Mouse (Mus musculus) liver, adult 2 months (tissue): ENCODE results near the gene Dst. TPM values are rescaled to one million over a fixed set of nuclear protein-coding genes. Genes with fewer than 3 reads are reported as not detected.

Experiments
- DNase-seq: peaks from one replicate; pipeline ENCODE4 v3.0.0-alpha.2; 2011; ENCODE audit warnings: low read depth, low spot score; ENCODE audit errors: extremely low read depth
- H3K27ac ChIP-seq: fragments of 200-500 bp; replicated peaks from 2 replicates; pipeline ENCODE4 v1.5.1; 2012; ENCODE audit warnings: low read depth, mild to moderate bottlenecking, control low read depth, inconsistent platforms, low read length; ENCODE audit not compliant: insufficient read depth
- H3K27me3 ChIP-seq: fragments of 200-500 bp; 2 replicates; pipeline ENCODE4 v1.6.1; 2012; ENCODE audit warnings: mild to moderate bottlenecking, moderate library complexity, low read length, inconsistent platforms; ENCODE audit not compliant: control insufficient read depth, insufficient read depth
- H3K36me3 ChIP-seq: fragments of 200-500 bp; 2 replicates; pipeline ENCODE4 v1.6.1; 2012; ENCODE audit warnings: low read length, inconsistent platforms; ENCODE audit not compliant: control insufficient read depth, insufficient read depth
- H3K4me1 ChIP-seq: fragments of 200-500 bp; 2 replicates; pipeline ENCODE4 v1.6.1; 2011; ENCODE audit warnings: low read length; ENCODE audit not compliant: control insufficient read depth, insufficient read depth
- H3K4me3 ChIP-seq: fragments of 200-500 bp; 2 replicates; pipeline ENCODE4 v1.5.1; 2011; ENCODE audit warnings: low read depth, mild to moderate bottlenecking, control low read depth, low read length, moderate library complexity; ENCODE audit not compliant: insufficient read depth
- H3K79me2 ChIP-seq: fragments of 200-500 bp; 2 replicates; pipeline ENCODE4 v1.6.1; 2012; ENCODE audit warnings: inconsistent platforms, mild to moderate bottlenecking, low read length, moderate library complexity; ENCODE audit not compliant: control insufficient read depth, insufficient read depth
- H3K9ac ChIP-seq: fragments of 200-500 bp; 2 replicates; pipeline ENCODE4 v1.6.1; 2012; ENCODE audit warnings: low read depth, mild to moderate bottlenecking, control low read depth, inconsistent platforms, low read length
- CTCF ChIP-seq: fragments of 200-500 bp; IDR thresholded peaks from 2 replicates; pipeline ENCODE4 v1.5.1; 2011; ENCODE audit warnings: low read depth, low read length, control low read depth
- POLR2A ChIP-seq: fragments of 200-500 bp; IDR thresholded peaks from 2 replicates; pipeline ENCODE4 v1.6.1; 2011; ENCODE audit warnings: low read length, control low read depth; ENCODE audit not compliant: insufficient read depth; ENCODE audit errors: extremely low read depth
- WGBS: fragments of 180-500 bp; shearing (Covaris S2); methylation state at CpG from one replicate; pipeline ENCODE4 v1.1.7; 2018; 5-methylcytosine and 5-hydroxymethylcytosine counted together
- polyA plus RNA-seq: library from polyadenylated mRNA; depleted of rRNA; stranded (reverse); fragments of >200 nt; gene quantifications from 2 replicates; pipeline ENCODE4 v1.2.3, GENCODE M21; 2012
- total RNA-seq: library from RNA; depleted of rRNA; stranded (reverse); fragments of >200 nt; gene quantifications from 2 replicates; pipeline ENCODE4 v1.2.3, GENCODE M21; 2014

Dst gene
- total and polyA plus RNA-seq, 2 experiments = 10.5 to 53.6 TPM

DNA sequence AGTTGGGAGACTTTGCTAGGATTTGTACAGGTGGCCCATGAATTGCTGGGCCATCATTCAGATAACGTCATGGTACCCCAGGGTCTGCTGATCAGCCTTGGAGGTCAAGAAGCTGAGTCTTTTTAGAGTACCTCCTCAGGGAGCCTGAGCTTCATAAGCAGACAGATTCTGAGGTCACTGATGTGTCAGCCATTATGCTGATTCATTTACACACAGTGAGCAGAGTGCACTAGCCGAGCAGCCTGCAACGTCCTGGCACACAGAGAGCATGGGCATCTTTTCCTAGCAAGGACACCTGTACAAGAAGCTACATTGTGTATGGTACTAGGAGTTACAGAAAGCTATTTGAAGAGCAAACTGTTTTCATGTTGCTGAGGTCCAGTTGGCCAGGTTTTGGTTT is 134.3 kb downstream of the Dst start:
- DNase-seq = no peak
- Histone ChIP-seq H3K4me1 (no peaks in the 10 kb centered on the region), H3K4me3 (no peak overlapping the region), H3K27me3 (no peaks in the 10 kb centered on the region), H3K79me2 (no peaks in the 10 kb centered on the region), H3K27ac (no peak overlapping the region), H3K9ac (no peak overlapping the region), H3K36me3 (no peaks in the 10 kb centered on the region)
- WGBS = 74% methylated on average over 3 of the region's 3 CpGs
- TF ChIP-seq POLR2A (no peak), CTCF (no peak)

DNA sequence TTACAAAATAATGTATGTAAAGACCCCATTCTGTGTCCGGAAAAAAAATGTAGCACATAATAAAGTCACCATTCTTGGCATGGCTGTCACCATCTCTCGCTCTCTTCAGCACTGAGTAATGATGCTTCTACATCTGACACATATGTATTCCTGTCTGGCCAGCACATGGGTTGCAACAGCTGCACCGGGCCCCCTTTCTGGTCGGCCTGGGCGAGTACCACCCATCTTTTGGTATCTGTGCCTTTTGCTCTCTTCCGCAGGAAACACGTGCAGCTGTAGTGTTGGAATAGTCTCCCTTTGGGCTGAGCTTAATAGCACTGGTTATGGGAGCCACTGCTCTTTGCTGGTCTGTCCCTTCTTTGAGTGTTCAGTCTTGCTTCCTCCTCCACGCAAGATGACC is 135.3 kb downstream of the Dst start:
- no peak for DNase-seq
- no peaks in the 10 kb centered on the region for H3K4me1 ChIP-seq
- 89% methylated on average over 8 of the region's 8 CpGs for WGBS
- H3K27me3 ChIP-seq = no peaks in the 10 kb centered on the region
- no peak for TF ChIP-seq POLR2A
- no peak for TF ChIP-seq CTCF
- no peaks in the 10 kb centered on the region for H3K36me3 ChIP-seq
- no peak overlapping the region for H3K9ac ChIP-seq
- no peak overlapping the region for H3K4me3 ChIP-seq
- no peak overlapping the region for H3K27ac ChIP-seq
- H3K79me2 ChIP-seq = no peaks in the 10 kb centered on the region

- no peaks in the 10 kb centered on the region for H3K27me3 ChIP-seq
- no peaks in the 10 kb centered on the region for H3K36me3 ChIP-seq
- no peak overlapping the region for H3K9ac ChIP-seq
- 76% methylated on average over 7 of the region's 7 CpGs for WGBS
- H3K27ac ChIP-seq = no peak overlapping the region
- no peak for TF ChIP-seq POLR2A
- no peak for TF ChIP-seq CTCF
- no peak overlapping the region for H3K4me3 ChIP-seq
- DNase-seq = no peak
- no peaks in the 10 kb centered on the region for H3K4me1 ChIP-seq
- no peaks in the 10 kb centered on the region for H3K79me2 ChIP-seq
These were observed 136.0 kb downstream of the Dst start for GRCm38 (mm10) chr1:34043836-34044550.

DNA sequence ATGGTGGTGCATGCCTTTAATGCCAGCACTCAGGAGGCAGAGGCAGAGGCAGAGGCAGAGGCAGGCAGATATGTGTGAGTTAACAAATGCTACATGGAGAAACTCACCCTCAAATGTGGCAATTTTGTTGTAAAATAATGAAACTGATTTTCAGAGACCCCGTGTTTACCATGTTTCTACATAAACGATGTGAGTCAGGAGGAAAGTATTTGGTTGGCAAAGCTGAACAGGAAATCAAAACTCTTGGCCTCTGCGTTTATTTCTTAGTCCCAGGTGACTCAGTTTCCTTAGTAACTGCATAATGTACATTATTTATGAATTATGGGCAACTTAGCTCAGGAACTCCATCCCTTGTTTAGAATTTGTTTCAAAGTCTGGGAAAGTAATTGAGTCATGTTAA is 136.7 kb downstream of the Dst start:
- no peak for DNase-seq
- H3K79me2 ChIP-seq = no peaks in the 10 kb centered on the region
- H3K4me1 ChIP-seq = no peaks in the 10 kb centered on the region
- 48% methylated on average over 3 of the region's 3 CpGs for WGBS
- H3K4me3 ChIP-seq = no peak overlapping the region
- no peak overlapping the region for H3K27ac ChIP-seq
- H3K36me3 ChIP-seq = no peaks in the 10 kb centered on the region
- TF ChIP-seq CTCF (no peak), POLR2A (no peak)
- no peak overlapping the region for H3K9ac ChIP-seq
- no peaks in the 10 kb centered on the region for H3K27me3 ChIP-seq

- no peak overlapping the region for H3K9ac ChIP-seq
- H3K4me3 ChIP-seq = no peak overlapping the region
- H3K27ac ChIP-seq = no peak overlapping the region
- 88% methylated on average over 3 of the region's 3 CpGs for WGBS
- no peaks in the 10 kb centered on the region for H3K36me3 ChIP-seq
- no peak for DNase-seq
- H3K27me3 ChIP-seq = no peaks in the 10 kb centered on the region
- H3K79me2 ChIP-seq = no peaks in the 10 kb centered on the region
- TF ChIP-seq POLR2A (no peak), CTCF (no peak)
- H3K4me1 ChIP-seq = no peaks in the 10 kb centered on the region
These were observed 139.3 kb downstream of the Dst start for GRCm38 (mm10) chr1:34047285-34047684.

- Histone ChIP-seq H3K79me2 (no peaks in the 10 kb centered on the region), H3K4me1 (no peaks in the 10 kb centered on the region), H3K9ac (no peak overlapping the region), H3K27me3 (no peaks in the 10 kb centered on the region), H3K36me3 (no peaks in the 10 kb centered on the region), H3K4me3 (no peak overlapping the region), H3K27ac (no peak overlapping the region)
- no peak for DNase-seq
- TF ChIP-seq POLR2A (no peak), CTCF (no peak)
- 84% methylated on average over 3 of the region's 3 CpGs for WGBS
These were observed 143.2 kb downstream of the Dst start for GRCm38 (mm10) chr1:34051251-34051650.
